Mouse (Mus musculus) hindbrain, embryonic 10.5 days (tissue): ENCODE measurements around the gene Iqgap1. TPM values are rescaled to one million over a fixed set of nuclear protein-coding genes. Genes with fewer than 3 reads are reported as not detected.
A peak's percentile ranks its signal among the peaks of the same experiment; 100 is the strongest.

Experiments
- DNase-seq: peaks from one replicate; pipeline ENCODE4 v3.0.0-alpha.2; 2017; ENCODE audit warnings: low spot score
- H3K27ac ChIP-seq: fragments of 300-500 bp; sonication (generic); 2 replicates; pipeline ENCODE4 v1.5.1; 2016; ENCODE audit warnings: mild to moderate bottlenecking, moderate library complexity
- H3K27me3 ChIP-seq: fragments of 300-500 bp; sonication (generic); 2 replicates; pipeline ENCODE4 v1.6.1; 2016; ENCODE audit warnings: mild to moderate bottlenecking; ENCODE audit not compliant: poor library complexity, insufficient read depth, severe bottlenecking
- H3K36me3 ChIP-seq: fragments of 300-500 bp; sonication (generic); 2 replicates; pipeline ENCODE4 v1.6.1; 2016; ENCODE audit warnings: mild to moderate bottlenecking, moderate library complexity
- H3K4me1 ChIP-seq: fragments of 300-500 bp; sonication (generic); replicated peaks from 2 replicates; pipeline ENCODE4 v1.6.1; 2016; ENCODE audit warnings: mild to moderate bottlenecking
- H3K4me3 ChIP-seq: fragments of 300-500 bp; sonication (generic); 2 replicates; pipeline ENCODE4 v1.5.1; 2016; ENCODE audit warnings: mild to moderate bottlenecking, moderate library complexity
- H3K9me3 ChIP-seq: fragments of 300-500 bp; sonication (generic); 2 replicates; pipeline ENCODE4 v1.6.1; 2016; ENCODE audit warnings: mild to moderate bottlenecking, moderate library complexity
- WGBS: fragments of 180-500 bp; shearing (Covaris S2); methylation state at CpG from one replicate; pipeline ENCODE4 v1.1.7; 2016; 5-methylcytosine and 5-hydroxymethylcytosine counted together
- polyA plus RNA-seq: library from polyadenylated mRNA; unstranded; fragments of >200 nt; fragmentation: Nextera tagmentation; extraction: Ambion mirVana; gene quantifications from 2 replicates; pipeline ENCODE4 v1.2.1, GENCODE M21; 2016

Gene Iqgap1
- polyA plus RNA-seq, 1 experiment from 2014 or later = 25.2 TPM

GRCm38 (mm10) chr7:80685639-80686038, 140.1 kb downstream of the Iqgap1 start:
- Histone ChIP-seq H3K36me3 (no peaks in the 10 kb centered on the region), H3K9me3 (no peaks in the 10 kb centered on the region), H3K4me3 (no peak overlapping the region), H3K4me1 (peaks cover 36% of the 10 kb centered on the region), H3K27ac (no peak overlapping the region), H3K27me3 (no peaks in the 10 kb centered on the region)
- 86% methylated on average over 5 of the region's 5 CpGs for WGBS
- no peak for DNase-seq

- Histone ChIP-seq H3K27me3 (no peaks in the 10 kb centered on the region), H3K4me3 (no peak overlapping the region), H3K4me1 (peaks cover 30% of the 10 kb centered on the region), H3K9me3 (no peaks in the 10 kb centered on the region), H3K36me3 (no peaks in the 10 kb centered on the region), H3K27ac (no peak overlapping the region)
- WGBS = 75% methylated on average over 1 of the region's 1 CpGs
- no peak for DNase-seq
These were observed 143.1 kb downstream of the Iqgap1 start for GRCm38 (mm10) chr7:80682630-80683029.

- H3K4me3 ChIP-seq = no peak overlapping the region
- H3K27me3 ChIP-seq = no peaks in the 10 kb centered on the region
- H3K9me3 ChIP-seq = no peaks in the 10 kb centered on the region
- peak; percentile 60 for DNase-seq
- 25% methylated on average over 12 of the region's 12 CpGs for WGBS
- H3K4me1 ChIP-seq = peaks cover 23% of the 10 kb centered on the region
- 0 out of 2 replicates have a peak overlapping the region, but pooled peaks have one; percentile 23 for H3K27ac ChIP-seq
- peaks cover 6% of the 10 kb centered on the region; the same call in 1 of the 2 replicates for H3K36me3 ChIP-seq
These were observed 145.4 kb downstream of the Iqgap1 start for GRCm38 (mm10) chr7:80680218-80680847.

- 79% methylated on average over 3 of the region's 3 CpGs for WGBS
- peaks cover 4% of the 10 kb centered on the region; the same call in 1 of the 2 replicates for H3K4me1 ChIP-seq
These were observed 153.5 kb downstream of the Iqgap1 start for GRCm38 (mm10) chr7:80672323-80672722.

GRCm38 (mm10) chr7:80670889-80671288, 154.9 kb downstream of the Iqgap1 start:
- no peaks in the 10 kb centered on the region for H3K9me3 ChIP-seq
- H3K36me3 ChIP-seq = no peaks in the 10 kb centered on the region
- peaks cover 10% of the 10 kb centered on the region; the same call in 1 of the 2 replicates for H3K4me1 ChIP-seq
- H3K27me3 ChIP-seq = no peaks in the 10 kb centered on the region
- H3K27ac ChIP-seq = no peak overlapping the region
- 95% methylated on average over 6 of the region's 6 CpGs for WGBS
- H3K4me3 ChIP-seq = no peak overlapping the region
- DNase-seq = no peak

More at GRCm38 (mm10) chr7:80672323-80672722, 153.5 kb downstream of the Iqgap1 start:
- Histone ChIP-seq H3K27ac (no peak overlapping the region), H3K4me3 (no peak overlapping the region), H3K9me3 (no peaks in the 10 kb centered on the region), H3K27me3 (no peaks in the 10 kb centered on the region), H3K36me3 (peaks cover 6% of the 10 kb centered on the region; the same call in 1 of the 2 replicates)
- DNase-seq = no peak

- H3K9me3 ChIP-seq = no peaks in the 10 kb centered on the region
- DNase-seq = no peak
- H3K36me3 ChIP-seq = no peaks in the 10 kb centered on the region
- H3K27me3 ChIP-seq = no peaks in the 10 kb centered on the region
- H3K4me3 ChIP-seq = no peak overlapping the region
- H3K4me1 ChIP-seq = peaks cover 10% of the 10 kb centered on the region; the same call in 1 of the 2 replicates
- 76% methylated on average over 11 of the region's 11 CpGs for WGBS
- H3K27ac ChIP-seq = no peak overlapping the region
These were observed 158.6 kb downstream of the Iqgap1 start for GRCm38 (mm10) chr7:80667190-80667589.

- H3K27ac ChIP-seq = no peak overlapping the region
- H3K36me3 ChIP-seq = no peaks in the 10 kb centered on the region
- H3K9me3 ChIP-seq = no peaks in the 10 kb centered on the region
- H3K4me1 ChIP-seq = peaks cover 10% of the 10 kb centered on the region; the same call in 1 of the 2 replicates
- 71% methylated on average over 10 of the region's 10 CpGs for WGBS
- no peak for DNase-seq
- no peaks in the 10 kb centered on the region for H3K27me3 ChIP-seq
- no peak overlapping the region for H3K4me3 ChIP-seq
These were observed 159.4 kb downstream of the Iqgap1 start for GRCm38 (mm10) chr7:80666198-80666915.

Other genes starting within 250 kb of the Iqgap1 start
- 8.1 and 10.1 TPM in 2 replicates for gene Crtc3, start 137.1 kb downstream of the Iqgap1 start, polyA plus RNA-seq
- 3.6 and 4.0 TPM in 2 replicates for gene Zscan2, start 34.9 kb upstream of the Iqgap1 start, polyA plus RNA-seq
- gene Wdr73, start 75.3 kb upstream of the Iqgap1 start, polyA plus RNA-seq = 46.3 and 48.4 TPM in 2 replicates
- 6.7 and 8.6 TPM in 2 replicates for gene Nmb, start 79.1 kb upstream of the Iqgap1 start, polyA plus RNA-seq
- 187 and 192 TPM in 2 replicates for gene Sec11a, start 121.8 kb upstream of the Iqgap1 start, polyA plus RNA-seq
- gene Zfp592, start 167.7 kb upstream of the Iqgap1 start, polyA plus RNA-seq = 11.8 and 16.2 TPM in 2 replicates
- 0.04 and 0.07 TPM in 2 replicates for gene Alpk3, start 231.6 kb upstream of the Iqgap1 start, polyA plus RNA-seq